Mouse (Mus musculus) heart, adult 9 months (tissue): ENCODE results near the gene Gm38392.
A peak's percentile ranks its signal among the peaks of the same experiment; 100 is the strongest.
"Not testable (repeated sequence)": the region's sequence is repeated elsewhere in the genome, so short reads cannot be mapped to it uniquely, and the experiment has no call there.

Experiments used
- DNase-seq, 2 experiments: peaks; one replicate each; pipeline ENCODE4 v3.0.0; 2022; ENCODE audit warnings: low spot score in 2 of 2

The Gm38392 gene

GRCm38 (mm10) chr3:88276529-88277143 is 10.4 kb downstream of the Gm38392 start:
- no peak for DNase-seq

GRCm38 (mm10) chr3:88276121-88276520 is 10.9 kb downstream of the Gm38392 start:
- DNase-seq, result no peak

GRCm38 (mm10) chr3:88274002-88274401 is 13.0 kb downstream of the Gm38392 start:
- DNase-seq, result no peak

- DNase-seq, result no peak
Observed at GRCm38 (mm10) chr3:88271859-88272258, 15.2 kb downstream of the Gm38392 start.

GRCm38 (mm10) chr3:88271298-88271697 is 15.7 kb downstream of the Gm38392 start:
- DNase-seq, result not testable (repeated sequence)

GRCm38 (mm10) chr3:88268991-88269390 is 18.0 kb downstream of the Gm38392 start:
- no peak for DNase-seq

- DNase-seq, result not testable (repeated sequence)
Observed at GRCm38 (mm10) chr3:88268014-88268413, 19.0 kb downstream of the Gm38392 start.

GRCm38 (mm10) chr3:88262346-88262745 is 24.7 kb downstream of the Gm38392 start:
- DNase-seq, result no peak

GRCm38 (mm10) chr3:88256382-88256781 is 30.6 kb downstream of the Gm38392 start:
- no peak for DNase-seq

- DNase-seq, result no peak
Observed at GRCm38 (mm10) chr3:88255950-88256349, 31.1 kb downstream of the Gm38392 start.

GRCm38 (mm10) chr3:88254268-88254926 is 32.6 kb downstream of the Gm38392 start, which contains the start of gene Rhbg:
Rhbg (minus strand) TSS chr3:88254709.
- no peak for DNase-seq

- DNase-seq, result no peak
Observed at GRCm38 (mm10) chr3:88252739-88253138, 34.3 kb downstream of the Gm38392 start.

- no peak for DNase-seq
Observed at GRCm38 (mm10) chr3:88248406-88248805, 38.6 kb downstream of the Gm38392 start.

GRCm38 (mm10) chr3:88247666-88248065 is 39.3 kb downstream of the Gm38392 start:
- DNase-seq, result no peak

GRCm38 (mm10) chr3:88245811-88246210 is 41.2 kb downstream of the Gm38392 start:
- DNase-seq, result peak; percentile 13 to 41

GRCm38 (mm10) chr3:88244071-88244470 is 42.9 kb downstream of the Gm38392 start:
- DNase-seq, result peak in 1 of 2 experiments; percentile 8

- peak; percentile 27 to 54 for DNase-seq
Observed at GRCm38 (mm10) chr3:88242531-88242930, 44.5 kb downstream of the Gm38392 start.

- DNase-seq, result no peak
Observed at GRCm38 (mm10) chr3:88241045-88241786, 45.8 kb downstream of the Gm38392 start.

GRCm38 (mm10) chr3:88239446-88239845 is 47.6 kb downstream of the Gm38392 start:
- no peak for DNase-seq

GRCm38 (mm10) chr3:88238866-88239391 is 48.1 kb downstream of the Gm38392 start:
- DNase-seq, result no peak

GRCm38 (mm10) chr3:88237556-88238194 is 49.3 kb downstream of the Gm38392 start:
- no peak for DNase-seq

- DNase-seq, result no peak
Observed at GRCm38 (mm10) chr3:88237161-88237555, 49.9 kb downstream of the Gm38392 start.
